Mouse (Mus musculus): ENCODE measurements at regions not wholly inside any gene's neighbourhood (a gene's known extent, or its start where the extent isn't known, plus 50 kb on each side); places are given as distances from the start of the nearest gene placed in this dataset.

- TF ChIP-seq POLR2A (IDR thresholded peaks at IDR 0.05; ENCODE audit: borderline replicate concordance, extremely low read depth, insufficient read depth, insufficient read length, poor library complexity, severe bottlenecking), result no peak
- no peak for TF ChIP-seq CTCF (IDR thresholded peaks at IDR 0.05; ENCODE audit: borderline replicate concordance, extremely low read depth, insufficient read depth, insufficient read length)
Measured at GRCm38 (mm10) chr7:137883701-137884100, 446.3 kb downstream of the Glrx3 start.

All from brain, embryonic 14.5 days (tissue).